Mouse (Mus musculus): ENCODE measurements around the gene 1700030K09Rik. TPM values are rescaled to one million over a fixed set of nuclear protein-coding genes. Genes with fewer than 3 reads are reported as not detected.

The 1700030K09Rik gene
- polyA plus RNA-seq (2012) = 1.7 and 2.5 TPM in 2 replicates

GRCm38 (mm10) chr8:72443338-72443993 is at the start of gene 1700030K09Rik, which contains the start of gene Calr3:
Gene 1700030K09Rik (plus strand): TSS chr8:72443880.
Gene Calr3 (minus strand): TSS chr8:72443870.

GRCm38 (mm10) chr8:72421362-72422335 is 22.0 kb upstream of the 1700030K09Rik start, which contains the start of gene Eps15l1:
Gene Eps15l1 (minus strand): TSS chr8:72421460.

GRCm38 (mm10) chr8:72474826-72475546 is 31.3 kb downstream of the 1700030K09Rik start, which contains the start of gene Cherp:
Gene Cherp (minus strand): TSS chr8:72475226.

GRCm38 (mm10) chr8:72491680-72492621 is 48.3 kb downstream of the 1700030K09Rik start, which contains the start of gene Slc35e1:
Gene Slc35e1 (minus strand): TSS chr8:72492614.

Other genes with a start within 250 kb of the 1700030K09Rik start
- gene Cib3, start 231.0 kb upstream of the 1700030K09Rik start, polyA plus RNA-seq (2012) = 0.43 TPM in 1 of 2 replicates, not detected in the other
- gene Gm11034, start 230.2 kb upstream of the 1700030K09Rik start, polyA plus RNA-seq (2012) = not detected in 2 replicates
- gene Fam32a, start 224.2 kb upstream of the 1700030K09Rik start, polyA plus RNA-seq (2012) = 51.6 and 61.8 TPM in 2 replicates
- 165 and 171 TPM in 2 replicates for gene Ap1m1, start 203.9 kb upstream of the 1700030K09Rik start, polyA plus RNA-seq (2012)
- gene Gm10282, start 138.6 kb upstream of the 1700030K09Rik start, polyA plus RNA-seq (2012) = 111 and 150 TPM in 2 replicates
- gene Klf2, start 124.8 kb upstream of the 1700030K09Rik start, polyA plus RNA-seq (2012) = 193 and 400 TPM in 2 replicates
- gene Eps15l1, start 22.4 kb upstream of the 1700030K09Rik start, polyA plus RNA-seq (2012) = 17.5 and 21.0 TPM in 2 replicates
- 0.35 TPM in 1 of 2 replicates, not detected in the other for gene Calr3, start within 50 bp of the 1700030K09Rik start, polyA plus RNA-seq (2012)
- gene Cherp, start 31.3 kb downstream of the 1700030K09Rik start, polyA plus RNA-seq (2012) = 255 and 295 TPM in 2 replicates
- gene Slc35e1, start 48.7 kb downstream of the 1700030K09Rik start, polyA plus RNA-seq (2012) = 11.7 and 12.9 TPM in 2 replicates
- 60.3 and 74.1 TPM in 2 replicates for gene Med26, start 104.4 kb downstream of the 1700030K09Rik start, polyA plus RNA-seq (2012)
- gene Smim7, start 127.2 kb downstream of the 1700030K09Rik start, polyA plus RNA-seq (2012) = 19.9 and 21.5 TPM in 2 replicates
- 1.3 TPM in 2 replicates for gene Tmem38a, start 128.2 kb downstream of the 1700030K09Rik start, polyA plus RNA-seq (2012)
- 4.0 and 4.7 TPM in 2 replicates for gene Nwd1, start 202.8 kb downstream of the 1700030K09Rik start, polyA plus RNA-seq (2012)

Data from megakaryocyte-erythroid progenitor cell, adult 5 weeks (primary cell).